Mouse (Mus musculus) left cerebral cortex, postnatal 10 days (tissue): ENCODE measurements around the gene Mgst1. TPM values are rescaled to one million over a fixed set of nuclear protein-coding genes. Genes with fewer than 3 reads are reported as not detected.

Experiments used
- total RNA-seq, 2 experiments: library from RNA; stranded (reverse); gene quantifications; 2 replicates each; pipeline ENCODE4 v1.2.3; 2021

Gene Mgst1
- total RNA-seq, 2 experiments from 2014 or later: 7.9 to 10.9 TPM

Other genes starting within 250 kb of the Mgst1 start
- not detected for gene Slc15a5, start 60.4 kb upstream of the Mgst1 start, total RNA-seq